Mouse (Mus musculus): ENCODE results near the gene Tmem108. TPM values are rescaled to one million over a fixed set of nuclear protein-coding genes. Genes with fewer than 3 reads are reported as not detected.

The Tmem108 gene
- polyA plus RNA-seq, 1 experiment from 2014 or later, result 18.4 TPM

- Histone ChIP-seq H3K27me3 (no peaks in the 10 kb centered on the region), H3K4me3 (no peak overlapping the region), H3K27ac (no peak overlapping the region), H3K9ac (no peak overlapping the region), H3K9me3 (no peaks in the 10 kb centered on the region), H3K4me2 (replicated peaks) (no peak overlapping the region), H3K36me3 (no peaks in the 10 kb centered on the region), H3K4me1 (no peaks in the 10 kb centered on the region; the same call in 1 of the 2 replicates)
- 79% methylated on average over 4 of the region's 4 CpGs for WGBS
- no peak for ATAC-seq (ENCODE audit: insufficient number of reproducible peaks, insufficient read depth, low FRiP score, low TSS enrichment)
Observed at GRCm38 (mm10) chr9:103701448-103701847, 60.2 kb downstream of the Tmem108 start.

- Histone ChIP-seq H3K27me3 (no peaks in the 10 kb centered on the region), H3K9ac (no peak overlapping the region), H3K4me1 (no peaks in the 10 kb centered on the region; the same call in 1 of the 2 replicates), H3K9me3 (peaks cover 5% of the 10 kb centered on the region; the same call in 1 of the 2 replicates), H3K27ac (no peak overlapping the region), H3K4me2 (replicated peaks) (no peak overlapping the region), H3K36me3 (no peaks in the 10 kb centered on the region), H3K4me3 (no peak overlapping the region)
- no peak for ATAC-seq (ENCODE audit: insufficient number of reproducible peaks, insufficient read depth, low FRiP score, low TSS enrichment)
- WGBS, result 83% methylated on average over 1 of the region's 1 CpGs
Observed at GRCm38 (mm10) chr9:103700240-103700639, 61.4 kb downstream of the Tmem108 start.

- H3K9ac ChIP-seq, result no peak overlapping the region
- H3K4me3 ChIP-seq, result no peak overlapping the region
- WGBS, result 77% methylated on average over 6 of the region's 6 CpGs
- H3K4me1 ChIP-seq, result peaks cover 8% of the 10 kb centered on the region
- H3K4me2 ChIP-seq (replicated peaks), result no peak overlapping the region
- no peaks in the 10 kb centered on the region for H3K36me3 ChIP-seq
- no peak for ATAC-seq (ENCODE audit: insufficient number of reproducible peaks, insufficient read depth, low FRiP score, low TSS enrichment)
- H3K27me3 ChIP-seq, result no peaks in the 10 kb centered on the region
- no peak overlapping the region for H3K27ac ChIP-seq
- H3K9me3 ChIP-seq, result peaks cover 5% of the 10 kb centered on the region; the same call in 1 of the 2 replicates
Observed at GRCm38 (mm10) chr9:103696967-103697366, 64.7 kb downstream of the Tmem108 start.

- Histone ChIP-seq H3K36me3 (no peaks in the 10 kb centered on the region), H3K9ac (no peak overlapping the region), H3K4me3 (no peak overlapping the region), H3K9me3 (peaks cover 5% of the 10 kb centered on the region; the same call in 1 of the 2 replicates), H3K4me1 (peaks cover 19% of the 10 kb centered on the region), H3K27me3 (no peaks in the 10 kb centered on the region), H3K27ac (no peak overlapping the region), H3K4me2 (replicated peaks) (no peak overlapping the region)
- no peak for ATAC-seq (ENCODE audit: insufficient number of reproducible peaks, insufficient read depth, low FRiP score, low TSS enrichment)
Observed at GRCm38 (mm10) chr9:103693826-103694225, 67.8 kb downstream of the Tmem108 start.

GRCm38 (mm10) chr9:103692699-103693098 lies 68.9 kb downstream of the Tmem108 start:
- no peak overlapping the region for H3K4me3 ChIP-seq
- no peak overlapping the region for H3K9ac ChIP-seq
- 20% methylated on average over 4 of the region's 4 CpGs for WGBS
- H3K9me3 ChIP-seq, result peaks cover 5% of the 10 kb centered on the region; the same call in 1 of the 2 replicates
- no peak overlapping the region for H3K4me2 ChIP-seq (replicated peaks)
- peaks cover 19% of the 10 kb centered on the region for H3K4me1 ChIP-seq
- ATAC-seq (ENCODE audit: insufficient number of reproducible peaks, insufficient read depth, low FRiP score, low TSS enrichment), result peak; percentile 83; the same call in 1 of the 2 replicates
- no peaks in the 10 kb centered on the region for H3K36me3 ChIP-seq
- peak overlapping the region; percentile 41; the same call in 1 of the 2 replicates for H3K27ac ChIP-seq
- H3K27me3 ChIP-seq, result no peaks in the 10 kb centered on the region

- ATAC-seq (ENCODE audit: insufficient number of reproducible peaks, insufficient read depth, low FRiP score, low TSS enrichment), result no peak
- WGBS, result 92% methylated on average over 9 of the region's 9 CpGs
Observed at GRCm38 (mm10) chr9:103691847-103692246, 69.8 kb downstream of the Tmem108 start.

GRCm38 (mm10) chr9:103690446-103690845 lies 71.2 kb downstream of the Tmem108 start:
- WGBS, result 43% methylated on average over 3 of the region's 3 CpGs
- Histone ChIP-seq H3K4me2 (replicated peaks) (no peak overlapping the region), H3K36me3 (no peaks in the 10 kb centered on the region), H3K4me3 (no peak overlapping the region), H3K4me1 (peaks cover 19% of the 10 kb centered on the region), H3K27ac (no peak overlapping the region), H3K27me3 (no peaks in the 10 kb centered on the region), H3K9ac (no peak overlapping the region), H3K9me3 (peaks cover 2% of the 10 kb centered on the region; the same call in 1 of the 2 replicates)
- ATAC-seq (ENCODE audit: insufficient number of reproducible peaks, insufficient read depth, low FRiP score, low TSS enrichment), result no peak

More at GRCm38 (mm10) chr9:103691847-103692246, 69.8 kb downstream of the Tmem108 start:
- H3K9me3 ChIP-seq, result peaks cover 5% of the 10 kb centered on the region; the same call in 1 of the 2 replicates
- no peak overlapping the region for H3K9ac ChIP-seq
- no peak overlapping the region for H3K4me3 ChIP-seq
- no peak overlapping the region for H3K4me2 ChIP-seq (replicated peaks)
- no peaks in the 10 kb centered on the region for H3K36me3 ChIP-seq
- H3K4me1 ChIP-seq, result peaks cover 19% of the 10 kb centered on the region
- no peak overlapping the region for H3K27ac ChIP-seq
- H3K27me3 ChIP-seq, result no peaks in the 10 kb centered on the region

- WGBS, result 63% methylated on average over 7 of the region's 7 CpGs
- Histone ChIP-seq H3K9ac (no peak overlapping the region), H3K27ac (no peak overlapping the region)
Observed at GRCm38 (mm10) chr9:103689697-103690096, 71.9 kb downstream of the Tmem108 start.

GRCm38 (mm10) chr9:103689006-103689405 lies 72.6 kb downstream of the Tmem108 start:
- Histone ChIP-seq H3K9ac (no peak overlapping the region), H3K27ac (no peak overlapping the region), H3K4me1 (peaks cover 19% of the 10 kb centered on the region), H3K27me3 (no peaks in the 10 kb centered on the region), H3K4me3 (no peak overlapping the region), H3K9me3 (no peaks in the 10 kb centered on the region), H3K36me3 (no peaks in the 10 kb centered on the region), H3K4me2 (replicated peaks) (no peak overlapping the region)
- ATAC-seq (ENCODE audit: insufficient number of reproducible peaks, insufficient read depth, low FRiP score, low TSS enrichment), result no peak
- 83% methylated on average over 10 of the region's 10 CpGs for WGBS

More at GRCm38 (mm10) chr9:103689697-103690096, 71.9 kb downstream of the Tmem108 start:
- Histone ChIP-seq H3K9me3 (no peaks in the 10 kb centered on the region), H3K4me2 (replicated peaks) (no peak overlapping the region), H3K4me3 (no peak overlapping the region), H3K36me3 (no peaks in the 10 kb centered on the region), H3K4me1 (peaks cover 19% of the 10 kb centered on the region), H3K27me3 (no peaks in the 10 kb centered on the region)
- no peak for ATAC-seq (ENCODE audit: insufficient number of reproducible peaks, insufficient read depth, low FRiP score, low TSS enrichment)

GRCm38 (mm10) chr9:103687130-103687529 lies 74.5 kb downstream of the Tmem108 start:
- H3K27ac ChIP-seq, result no peak overlapping the region
- no peaks in the 10 kb centered on the region for H3K27me3 ChIP-seq
- H3K36me3 ChIP-seq, result no peaks in the 10 kb centered on the region
- WGBS, result 54% methylated on average over 6 of the region's 6 CpGs
- H3K4me3 ChIP-seq, result no peak overlapping the region
- H3K4me2 ChIP-seq (replicated peaks), result no peak overlapping the region
- ATAC-seq (ENCODE audit: insufficient number of reproducible peaks, insufficient read depth, low FRiP score, low TSS enrichment), result no peak
- no peak overlapping the region for H3K9ac ChIP-seq
- no peaks in the 10 kb centered on the region for H3K9me3 ChIP-seq
- peaks cover 11% of the 10 kb centered on the region for H3K4me1 ChIP-seq

GRCm38 (mm10) chr9:103681741-103682330 lies 79.8 kb downstream of the Tmem108 start:
- 55% methylated on average over 4 of the region's 4 CpGs for WGBS
- ATAC-seq (ENCODE audit: insufficient number of reproducible peaks, insufficient read depth, low FRiP score, low TSS enrichment), result no peak

GRCm38 (mm10) chr9:103679234-103679633 lies 82.4 kb downstream of the Tmem108 start:
- 42% methylated on average over 2 of the region's 2 CpGs for WGBS
- Histone ChIP-seq H3K27me3 (no peaks in the 10 kb centered on the region), H3K4me3 (no peak overlapping the region), H3K9me3 (no peaks in the 10 kb centered on the region), H3K4me1 (peaks cover 12% of the 10 kb centered on the region; the same call in 1 of the 2 replicates), H3K9ac (no peak overlapping the region), H3K27ac (no peak overlapping the region), H3K4me2 (replicated peaks) (no peak overlapping the region), H3K36me3 (no peaks in the 10 kb centered on the region)
- ATAC-seq (ENCODE audit: insufficient number of reproducible peaks, insufficient read depth, low FRiP score, low TSS enrichment), result no peak

More at GRCm38 (mm10) chr9:103681741-103682330, 79.8 kb downstream of the Tmem108 start:
- no peaks in the 10 kb centered on the region for H3K27me3 ChIP-seq
- H3K4me3 ChIP-seq, result no peak overlapping the region
- no peaks in the 10 kb centered on the region for H3K36me3 ChIP-seq
- H3K9me3 ChIP-seq, result no peaks in the 10 kb centered on the region
- H3K9ac ChIP-seq, result no peak overlapping the region
- H3K4me2 ChIP-seq (replicated peaks), result no peak overlapping the region
- H3K4me1 ChIP-seq, result peaks cover 12% of the 10 kb centered on the region; the same call in 1 of the 2 replicates
- no peak overlapping the region for H3K27ac ChIP-seq
